Mouse (Mus musculus) intestine, embryonic 15.5 days (tissue): ENCODE data around the gene Mtmr12. TPM values are rescaled to one million over a fixed set of nuclear protein-coding genes. Genes with fewer than 3 reads are reported as not detected.
A peak's percentile ranks its signal among the peaks of the same experiment; 100 is the strongest.
"Not testable (repeated sequence)": the region's sequence is repeated elsewhere in the genome, so short reads cannot be mapped to it uniquely, and the experiment has no call there.

ENCODE experiments used
- ATAC-seq: fragments of 200-750 bp; cut with Nextera tagmentation; 2 replicates; pipeline ENCODE4 v1.8.0; 2017; ENCODE audit warnings: moderate TSS enrichment, moderate library complexity
- H3K27ac ChIP-seq: fragments of 300-500 bp; sonication (generic); 2 replicates; pipeline ENCODE4 v1.5.1; 2015; ENCODE audit warnings: mild to moderate bottlenecking, inconsistent platforms
- H3K27me3 ChIP-seq: fragments of 300-500 bp; sonication (generic); replicated peaks from 2 replicates; pipeline ENCODE4 v1.6.1; 2015; ENCODE audit warnings: inconsistent platforms
- H3K36me3 ChIP-seq: fragments of 300-500 bp; sonication (generic); 2 replicates; pipeline ENCODE4 v1.6.1; 2015; ENCODE audit warnings: inconsistent platforms
- H3K4me1 ChIP-seq: fragments of 300-500 bp; sonication (generic); replicated peaks from 2 replicates; pipeline ENCODE4 v1.6.1; 2015; ENCODE audit warnings: inconsistent platforms
- H3K4me2 ChIP-seq: fragments of 300-500 bp; sonication (generic); replicated peaks from 2 replicates; pipeline ENCODE4 v1.6.1; 2015; ENCODE audit warnings: mild to moderate bottlenecking, inconsistent platforms
- H3K4me3 ChIP-seq: fragments of 300-500 bp; sonication (generic); replicated peaks from 2 replicates; pipeline ENCODE4 v1.5.1; 2015; ENCODE audit warnings: inconsistent platforms
- H3K9ac ChIP-seq: fragments of 300-500 bp; sonication (generic); 2 replicates; pipeline ENCODE4 v1.6.1; 2015; ENCODE audit warnings: inconsistent platforms
- H3K9me3 ChIP-seq: fragments of 300-500 bp; sonication (generic); 2 replicates; pipeline ENCODE4 v1.6.1; 2016; ENCODE audit warnings: inconsistent platforms
- WGBS: fragments of 180-500 bp; shearing (Covaris S2); methylation state at CpG from one replicate; pipeline ENCODE4 v1.1.7; 2015; 5-methylcytosine and 5-hydroxymethylcytosine counted together
- polyA plus RNA-seq: library from polyadenylated mRNA; unstranded; fragments of >200 nt; fragmentation: Nextera tagmentation; extraction: Ambion mirVana; gene quantifications from 2 replicates; pipeline ENCODE4 v1.2.1, GENCODE M21; 2015

Gene Mtmr12
- polyA plus RNA-seq, 1 experiment from 2014 or later = 16.6 TPM

DNA sequence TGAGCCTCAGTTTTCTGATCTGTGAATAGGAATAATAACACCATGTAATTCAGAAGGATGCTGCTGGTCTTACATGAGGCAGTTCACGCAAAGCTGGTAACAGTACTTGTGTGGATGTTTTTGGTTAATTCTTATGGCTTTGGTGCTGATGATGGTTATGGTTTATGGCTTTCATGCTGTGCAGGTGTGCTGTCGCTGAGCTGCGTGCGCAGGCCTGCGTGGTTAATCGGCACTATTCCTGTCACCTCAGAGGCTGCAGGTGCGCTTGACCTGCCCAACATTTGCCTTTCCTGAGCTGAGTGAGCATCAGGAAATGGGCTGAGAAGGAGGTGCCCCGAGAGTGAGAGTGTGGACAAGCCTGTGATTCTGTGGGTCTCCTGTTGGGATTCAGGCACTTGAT, 11.3 kb downstream of the Mtmr12 start:
- H3K4me2 ChIP-seq = no peak overlapping the region
- H3K4me1 ChIP-seq = peaks cover 24% of the 10 kb centered on the region
- H3K27ac ChIP-seq = no peak overlapping the region
- no peak overlapping the region for H3K9ac ChIP-seq
- H3K9me3 ChIP-seq = no peaks in the 10 kb centered on the region
- no peaks in the 10 kb centered on the region for H3K36me3 ChIP-seq
- no peak for ATAC-seq
- H3K27me3 ChIP-seq = no peaks in the 10 kb centered on the region
- no peak overlapping the region for H3K4me3 ChIP-seq
- 92% methylated on average over 8 of the region's 8 CpGs for WGBS

DNA sequence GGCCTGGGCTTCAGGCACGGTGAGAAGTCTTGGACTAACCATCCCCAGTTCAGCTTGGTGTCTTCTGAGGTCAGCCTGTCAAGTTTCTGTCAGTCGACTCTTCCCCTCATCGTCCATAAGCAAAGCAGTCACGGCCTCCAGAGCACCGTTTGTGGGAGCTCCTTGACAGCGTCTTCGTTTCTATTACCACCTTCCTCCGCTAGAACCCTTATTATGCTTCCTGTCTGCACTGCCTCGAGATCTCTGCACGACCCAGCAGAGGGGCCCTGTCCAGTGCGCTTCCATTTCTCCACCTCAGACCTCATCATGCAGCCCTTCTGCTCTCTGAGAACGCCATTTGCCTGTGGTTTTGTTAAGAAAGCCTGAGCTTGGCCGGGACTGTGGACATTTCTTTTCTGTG, 12.0 kb downstream of the Mtmr12 start:
- WGBS = 69% methylated on average over 13 of the region's 13 CpGs
- H3K9ac ChIP-seq = no peak overlapping the region
- H3K9me3 ChIP-seq = no peaks in the 10 kb centered on the region
- no peak overlapping the region for H3K27ac ChIP-seq
- H3K4me1 ChIP-seq = peaks cover 25% of the 10 kb centered on the region
- no peak for ATAC-seq
- H3K4me2 ChIP-seq = no peak overlapping the region
- no peaks in the 10 kb centered on the region for H3K36me3 ChIP-seq
- H3K27me3 ChIP-seq = no peaks in the 10 kb centered on the region
- H3K4me3 ChIP-seq = no peak overlapping the region

GRCm38 (mm10) chr15:12217332-12217731, 12.5 kb downstream of the Mtmr12 start:
- WGBS = 77% methylated on average over 3 of the region's 3 CpGs
- Histone ChIP-seq H3K4me1 (peaks cover 24% of the 10 kb centered on the region), H3K27ac (peak overlapping the region; percentile 48; the same call in 1 of the 2 replicates)
- H3K9ac ChIP-seq, H3K4me3 ChIP-seq, H3K4me2 ChIP-seq, ATAC-seq, H3K36me3 ChIP-seq, H3K27me3 ChIP-seq, H3K9me3 ChIP-seq: not testable (repeated sequence)

DNA sequence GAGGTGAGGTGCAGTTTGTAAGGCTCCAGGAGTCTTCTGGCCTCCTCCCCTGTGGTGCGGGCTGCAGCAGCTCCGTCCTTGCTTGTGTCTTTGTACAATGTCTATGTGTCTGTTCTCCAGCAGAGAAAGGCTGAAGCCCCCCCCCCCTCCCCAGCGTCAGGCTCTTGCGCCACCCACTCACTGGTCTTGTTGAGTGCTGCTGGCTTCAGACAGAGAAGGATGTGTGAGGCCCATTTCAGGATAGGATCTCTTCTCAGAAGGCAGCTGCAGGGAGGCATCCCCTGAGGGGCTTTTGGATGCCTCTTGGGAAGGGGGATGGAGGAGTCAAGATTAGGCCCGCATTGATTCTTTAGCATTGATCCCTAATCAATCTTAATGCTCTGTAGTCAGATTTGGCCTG, 13.0 kb downstream of the Mtmr12 start:
- Histone ChIP-seq H3K27ac (peak overlapping the region; percentile 48; the same call in 1 of the 2 replicates), H3K9me3 (no peaks in the 10 kb centered on the region), H3K4me3 (no peak overlapping the region), H3K4me1 (peaks cover 27% of the 10 kb centered on the region), H3K4me2 (no peak overlapping the region), H3K9ac (no peak overlapping the region), H3K27me3 (no peaks in the 10 kb centered on the region), H3K36me3 (no peaks in the 10 kb centered on the region)
- 57% methylated on average over 5 of the region's 5 CpGs for WGBS
- no peak for ATAC-seq

DNA sequence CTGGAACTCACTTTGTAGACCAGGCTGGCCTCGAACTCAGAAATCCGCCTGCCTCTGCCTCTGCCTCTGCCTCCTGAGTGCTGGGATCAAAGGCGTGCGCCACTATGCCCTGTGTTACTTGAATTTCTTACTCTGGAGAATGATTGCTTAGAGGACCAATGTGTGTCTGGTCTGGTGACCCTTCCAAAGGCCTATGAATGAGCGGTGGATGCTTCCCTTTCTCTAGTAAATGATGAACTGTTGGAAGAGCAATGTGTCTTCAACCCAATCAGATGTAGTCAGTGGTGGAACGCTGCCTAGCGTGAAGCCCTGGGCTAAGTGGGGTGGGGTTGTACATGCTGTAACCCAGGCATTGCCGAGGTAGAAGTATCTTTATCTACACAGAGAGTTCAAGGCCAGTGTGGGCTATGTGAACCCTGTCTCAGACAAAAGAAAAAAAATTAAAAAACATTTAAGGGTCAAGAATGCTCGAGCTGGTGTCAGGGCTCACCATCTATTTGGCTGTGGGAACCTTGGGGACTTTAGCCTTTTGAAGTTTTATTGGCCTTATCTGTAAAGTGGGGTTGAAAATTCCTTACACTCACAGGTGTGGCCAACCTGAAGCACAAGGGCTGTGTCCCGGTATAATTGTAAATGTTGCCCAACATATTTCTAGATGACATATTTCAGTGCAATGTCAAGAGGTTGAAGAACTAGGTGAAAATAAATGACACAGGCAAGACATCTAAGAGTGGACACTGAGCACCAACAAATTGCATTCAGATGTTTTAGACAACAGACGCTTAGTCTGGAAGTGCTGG, 14.0 kb downstream of the Mtmr12 start:
- Histone ChIP-seq H3K4me3 (no peak overlapping the region), H3K4me2 (peak overlapping the region; percentile 9; the same call in 1 of the 2 replicates), H3K27ac (peak overlapping the region; percentile 48), H3K9me3 (no peaks in the 10 kb centered on the region), H3K4me1 (peaks cover 28% of the 10 kb centered on the region), H3K9ac (no peak overlapping the region), H3K36me3 (no peaks in the 10 kb centered on the region), H3K27me3 (no peaks in the 10 kb centered on the region)
- ATAC-seq = peak; percentile 89
- 72% methylated on average over 11 of the region's 11 CpGs for WGBS

DNA sequence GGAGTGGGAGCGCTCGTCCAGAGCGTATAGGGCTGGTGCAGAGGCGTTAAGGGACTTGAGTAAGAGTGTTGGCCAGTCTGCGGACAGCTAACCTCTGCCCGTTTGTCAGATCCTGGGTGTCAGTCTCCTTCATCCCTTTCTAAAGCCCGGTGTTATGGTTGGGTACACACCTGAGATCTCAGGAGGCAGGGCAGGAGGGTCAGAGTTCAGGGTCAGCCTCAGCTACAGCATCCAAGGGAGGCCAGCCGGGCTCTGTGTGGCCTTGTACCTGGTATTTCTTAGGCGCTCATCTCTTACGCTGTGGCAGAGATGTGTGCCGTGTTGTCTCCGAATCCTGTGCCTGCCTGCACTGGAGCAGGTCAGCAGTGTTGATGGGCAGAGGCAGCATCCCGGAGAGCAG, 16.3 kb downstream of the Mtmr12 start:
- Histone ChIP-seq H3K4me2 (no peak overlapping the region), H3K4me1 (peaks cover 31% of the 10 kb centered on the region), H3K9me3 (no peaks in the 10 kb centered on the region), H3K9ac (no peak overlapping the region), H3K4me3 (no peak overlapping the region), H3K36me3 (no peaks in the 10 kb centered on the region), H3K27ac (no peak overlapping the region), H3K27me3 (no peaks in the 10 kb centered on the region)
- ATAC-seq = no peak
- 84% methylated on average over 13 of the region's 13 CpGs for WGBS

- WGBS = 38% methylated on average over 8 of the region's 8 CpGs
- H3K27ac ChIP-seq = no peak overlapping the region
- H3K9ac ChIP-seq = no peak overlapping the region
- H3K4me1 ChIP-seq = peaks cover 29% of the 10 kb centered on the region
- H3K9me3 ChIP-seq = no peaks in the 10 kb centered on the region
- H3K27me3 ChIP-seq = no peaks in the 10 kb centered on the region
- no peaks in the 10 kb centered on the region for H3K36me3 ChIP-seq
- no peak overlapping the region for H3K4me2 ChIP-seq
- H3K4me3 ChIP-seq = no peak overlapping the region
- ATAC-seq = no peak
These were observed 17.9 kb downstream of the Mtmr12 start for GRCm38 (mm10) chr15:12222564-12223302.

DNA sequence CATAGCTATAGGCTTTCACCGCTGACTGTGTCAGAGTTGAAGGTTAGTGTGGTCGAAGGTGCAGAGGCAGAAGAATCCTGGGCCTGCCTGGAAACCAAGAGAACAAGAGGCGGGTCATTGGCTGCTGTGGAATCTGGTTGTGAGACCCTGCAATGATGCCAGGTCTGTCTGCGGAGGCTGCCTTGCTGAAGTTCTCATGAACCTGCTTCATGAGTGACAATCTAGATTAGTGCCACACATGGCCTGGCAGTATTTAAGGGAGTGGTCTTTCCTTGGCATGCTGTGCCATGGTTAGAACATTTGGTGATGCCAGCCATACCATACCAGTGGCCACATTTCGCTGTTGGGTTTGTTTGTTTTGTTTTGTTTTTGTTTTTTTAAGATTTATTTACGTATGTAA, 18.6 kb downstream of the Mtmr12 start:
- no peak for ATAC-seq
- Histone ChIP-seq H3K27ac (no peak overlapping the region), H3K27me3 (no peaks in the 10 kb centered on the region), H3K4me2 (no peak overlapping the region), H3K36me3 (no peaks in the 10 kb centered on the region), H3K9me3 (no peaks in the 10 kb centered on the region), H3K4me1 (peaks cover 25% of the 10 kb centered on the region), H3K4me3 (no peak overlapping the region), H3K9ac (no peak overlapping the region)
- WGBS = 85% methylated on average over 6 of the region's 6 CpGs

DNA sequence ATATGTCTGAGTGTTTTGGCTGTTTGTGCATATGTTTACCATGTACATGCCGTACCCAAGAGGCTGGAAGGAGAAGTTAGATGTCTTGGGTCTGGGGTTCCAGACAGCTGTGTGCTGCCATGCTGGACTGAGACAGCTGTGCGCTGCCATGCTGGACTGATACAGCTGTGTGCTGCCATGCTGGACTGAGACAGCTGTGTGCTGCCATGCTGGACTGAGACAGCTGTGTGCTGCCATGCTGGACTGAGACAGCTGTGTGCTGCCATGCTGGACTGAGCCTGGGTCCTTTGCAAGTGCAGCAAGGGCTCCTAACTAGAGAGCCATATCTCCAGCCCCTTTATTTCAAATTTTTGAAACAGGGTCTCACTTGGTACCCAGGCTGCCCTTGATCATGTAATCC, 19.4 kb downstream of the Mtmr12 start:
- Histone ChIP-seq H3K4me1 (peaks cover 22% of the 10 kb centered on the region), H3K9ac (no peak overlapping the region), H3K4me2 (no peak overlapping the region), H3K4me3 (no peak overlapping the region), H3K27me3 (no peaks in the 10 kb centered on the region), H3K36me3 (no peaks in the 10 kb centered on the region), H3K9me3 (no peaks in the 10 kb centered on the region), H3K27ac (no peak overlapping the region)
- WGBS = 79% methylated on average over 2 of the region's 2 CpGs
- no peak for ATAC-seq

GRCm38 (mm10) chr15:12225062-12225461, 20.2 kb downstream of the Mtmr12 start:
- peaks cover 27% of the 10 kb centered on the region for H3K4me1 ChIP-seq
- 71% methylated on average over 4 of the region's 4 CpGs for WGBS
- ATAC-seq = no peak
- no peak overlapping the region for H3K4me3 ChIP-seq
- no peak overlapping the region for H3K9ac ChIP-seq
- no peak overlapping the region for H3K4me2 ChIP-seq
- H3K27me3 ChIP-seq = no peaks in the 10 kb centered on the region
- H3K9me3 ChIP-seq = no peaks in the 10 kb centered on the region
- no peaks in the 10 kb centered on the region for H3K36me3 ChIP-seq
- H3K27ac ChIP-seq = 0 out of 2 replicates have a peak overlapping the region, but pooled peaks have one; percentile 37

DNA sequence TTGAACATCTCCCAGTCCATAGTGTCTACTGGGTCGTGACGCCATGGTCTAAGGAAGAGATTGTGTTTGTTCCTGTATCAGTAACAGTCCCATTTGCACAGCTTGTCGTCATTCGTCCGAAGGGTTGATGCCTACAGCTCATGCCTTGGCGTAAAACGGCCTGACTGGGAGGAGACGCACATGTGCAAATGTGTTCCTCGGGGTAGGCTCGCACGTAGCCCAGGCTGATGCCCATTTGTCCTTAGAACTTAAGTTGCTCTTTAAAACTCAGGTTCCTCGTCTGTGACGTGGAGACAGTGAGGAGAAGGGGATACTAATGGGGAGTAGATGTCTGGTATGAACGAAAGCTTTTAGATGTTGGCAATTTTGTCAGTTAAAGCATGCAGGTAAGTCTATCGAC, 22.1 kb downstream of the Mtmr12 start:
- H3K4me3 ChIP-seq = no peak overlapping the region
- no peak overlapping the region for H3K27ac ChIP-seq
- H3K9me3 ChIP-seq = no peaks in the 10 kb centered on the region
- ATAC-seq = no peak
- H3K36me3 ChIP-seq = no peaks in the 10 kb centered on the region
- 93% methylated on average over 15 of the region's 15 CpGs for WGBS
- H3K9ac ChIP-seq = no peak overlapping the region
- H3K4me2 ChIP-seq = no peak overlapping the region
- H3K27me3 ChIP-seq = no peaks in the 10 kb centered on the region
- peaks cover 19% of the 10 kb centered on the region for H3K4me1 ChIP-seq

DNA sequence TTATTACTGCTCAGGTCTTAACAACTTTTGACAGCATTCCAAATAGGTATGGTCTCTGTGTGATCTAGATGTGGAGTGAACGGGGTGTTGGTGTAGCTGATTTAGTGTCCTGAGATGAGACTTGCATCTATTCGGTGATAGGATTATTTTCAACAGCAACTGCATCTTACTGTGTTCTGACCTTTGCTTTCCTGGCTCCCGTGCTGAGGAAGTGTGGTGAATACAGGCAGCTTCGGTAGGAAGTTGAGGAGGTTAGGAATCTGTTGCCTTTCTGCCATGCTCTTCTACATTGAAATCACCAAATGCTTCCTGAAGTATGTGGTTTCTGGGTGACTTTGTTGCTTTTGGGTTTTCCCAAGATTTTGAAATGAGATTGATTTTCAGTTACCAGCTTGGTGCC, 22.5 kb downstream of the Mtmr12 start:
- no peaks in the 10 kb centered on the region for H3K27me3 ChIP-seq
- 66% methylated on average over 4 of the region's 4 CpGs for WGBS
- H3K27ac ChIP-seq = no peak overlapping the region
- H3K9ac ChIP-seq = no peak overlapping the region
- no peak overlapping the region for H3K4me3 ChIP-seq
- H3K4me2 ChIP-seq = no peak overlapping the region
- H3K36me3 ChIP-seq = no peaks in the 10 kb centered on the region
- no peaks in the 10 kb centered on the region for H3K9me3 ChIP-seq
- no peak for ATAC-seq
- H3K4me1 ChIP-seq = peaks cover 24% of the 10 kb centered on the region
